Mouse (Mus musculus): Measurements from ENCODE around the gene Osbpl10.

Osbpl10 gene

DNA sequence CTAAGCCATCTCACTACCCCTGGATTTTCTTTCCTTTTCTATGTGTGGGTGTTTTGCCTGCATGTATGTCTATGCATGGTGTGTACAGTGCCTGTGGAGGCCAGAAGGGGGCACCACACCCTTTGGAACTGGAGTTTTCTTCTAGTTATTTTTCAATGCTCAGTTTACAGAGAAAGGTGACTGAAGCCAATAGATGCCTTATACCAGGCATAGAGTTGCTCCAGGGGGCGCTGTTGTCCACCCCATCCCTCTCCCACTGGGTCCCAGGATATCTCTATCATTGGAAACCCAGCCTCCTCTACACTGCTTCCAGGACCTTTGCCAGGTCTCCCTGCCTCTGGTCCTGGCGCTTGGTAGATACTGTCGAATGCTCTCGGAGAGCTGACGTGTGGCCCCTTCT is 184.7 kb downstream of the Osbpl10 start:
- DNase-seq (ENCODE audit: low spot score), result peak; percentile 48

DNA sequence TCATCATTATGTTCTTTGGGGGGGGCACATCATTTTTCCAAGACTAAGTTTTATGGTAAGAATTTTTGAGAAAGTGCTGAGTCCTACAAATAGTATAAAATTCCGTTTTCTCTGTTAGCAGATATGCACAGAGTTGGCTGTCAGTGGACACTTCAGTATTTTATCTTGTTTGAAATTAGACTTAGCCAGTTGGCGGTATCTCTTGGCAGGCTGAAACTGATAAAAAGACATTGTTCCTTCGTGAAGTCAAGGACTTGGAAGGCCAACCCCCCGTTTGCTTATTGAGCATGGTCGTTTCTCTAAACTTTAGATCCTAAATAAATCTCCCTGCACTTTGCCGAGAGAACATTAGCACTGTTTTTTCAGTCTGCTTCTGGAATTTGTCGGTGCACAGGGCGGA is 185.3 kb downstream of the Osbpl10 start:
- no peak for DNase-seq (ENCODE audit: low spot score)

DNA sequence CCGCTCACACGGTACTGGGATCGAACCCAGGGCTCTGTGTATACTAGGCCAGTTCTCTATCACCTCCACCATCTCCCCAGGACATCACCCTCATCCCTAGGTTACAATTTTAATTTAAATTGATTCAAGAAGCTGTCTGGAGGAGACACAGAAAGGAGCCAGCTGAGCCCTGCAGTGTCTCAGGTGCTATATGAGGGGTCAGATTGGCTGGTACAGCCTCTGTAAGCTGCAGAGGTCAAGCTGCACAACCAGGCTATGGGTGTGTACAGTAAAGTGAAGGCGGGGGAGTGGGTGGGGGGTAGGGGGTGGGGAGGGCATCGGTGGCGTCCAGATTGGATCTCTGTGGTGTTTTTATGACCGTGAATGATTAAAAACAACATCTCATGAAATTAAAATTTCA is 186.0 kb downstream of the Osbpl10 start:
- no peak for DNase-seq (ENCODE audit: low spot score)

DNA sequence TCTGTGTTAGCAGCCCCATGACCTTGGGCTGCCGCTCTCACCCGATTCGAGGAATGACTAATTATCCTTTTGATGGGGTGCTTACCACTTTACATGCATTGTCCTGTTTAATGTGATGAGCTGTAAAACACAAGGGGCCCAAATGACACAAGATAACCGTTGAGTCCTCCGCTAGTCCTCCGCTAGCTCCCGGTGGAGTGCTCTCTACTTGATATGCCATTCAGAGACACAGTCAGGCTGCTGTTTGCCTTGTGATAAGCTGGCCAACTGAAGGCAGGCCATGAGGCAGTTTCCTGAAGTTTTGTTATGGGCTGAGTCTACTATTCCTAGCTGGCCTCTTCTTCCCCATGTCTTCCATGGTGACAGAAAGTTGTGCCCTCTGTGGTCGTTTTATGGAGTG is 187.6 kb downstream of the Osbpl10 start:
- no peak for DNase-seq (ENCODE audit: low spot score)

DNA sequence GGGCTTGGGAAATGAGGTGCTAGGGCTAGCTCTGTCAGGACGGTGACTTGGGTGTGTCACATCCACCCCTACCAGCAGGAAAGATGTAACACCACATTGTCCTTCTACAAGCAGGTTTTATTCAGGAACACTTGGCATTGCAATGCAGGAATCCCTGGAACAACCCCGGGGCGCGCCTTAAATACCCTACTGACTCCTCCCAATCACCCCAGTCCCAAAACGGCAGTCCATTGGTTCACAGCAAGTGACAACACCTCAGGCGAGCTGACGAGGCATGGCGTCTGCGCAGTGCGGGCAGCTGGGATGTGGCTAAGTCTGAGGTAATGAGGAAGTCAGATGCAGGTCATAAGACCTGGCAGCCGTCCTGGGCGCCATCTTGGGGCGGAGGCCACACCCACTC is 191.2 kb downstream of the Osbpl10 start:
- DNase-seq (ENCODE audit: low spot score), result no peak

DNA sequence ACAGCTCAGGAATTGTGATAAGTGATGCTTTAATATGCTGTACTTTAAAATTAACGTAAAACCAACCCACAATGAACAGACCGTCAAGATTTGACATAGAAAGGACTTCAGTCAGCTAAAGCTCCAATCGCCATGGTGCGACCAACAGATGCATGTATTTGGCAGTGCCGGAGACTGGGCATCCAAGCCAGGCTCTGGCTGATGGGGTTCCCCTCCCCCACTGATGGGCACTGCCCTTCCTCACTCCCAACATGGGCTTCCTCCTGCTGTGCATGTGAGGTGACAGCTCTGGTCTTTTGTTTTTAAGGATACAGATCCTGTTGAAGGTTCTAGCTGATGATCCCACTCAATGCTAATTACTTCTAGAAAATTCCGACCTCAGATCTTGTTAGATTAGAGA is 193.7 kb downstream of the Osbpl10 start:
- no peak for DNase-seq (ENCODE audit: low spot score)

DNA sequence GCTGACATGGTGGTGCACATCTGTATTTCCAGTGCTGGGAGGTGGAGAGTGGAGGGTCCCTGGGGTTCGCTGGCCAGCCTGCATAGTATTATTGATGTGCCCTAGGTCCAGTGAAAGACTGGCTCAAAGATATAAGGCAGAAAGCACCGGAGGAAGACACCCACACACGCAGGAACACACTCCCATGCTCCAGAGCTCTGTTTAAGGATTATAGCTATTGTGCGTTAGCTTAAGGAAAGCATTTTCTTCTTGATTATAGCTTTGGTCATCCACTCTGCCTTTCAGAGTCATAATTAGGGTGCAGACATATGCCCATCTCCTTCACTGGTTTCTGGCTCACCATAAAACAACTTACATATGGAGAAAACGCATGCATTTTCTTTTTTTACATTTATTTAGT is 200.8 kb downstream of the Osbpl10 start:
- no peak for DNase-seq (ENCODE audit: low spot score)

DNA sequence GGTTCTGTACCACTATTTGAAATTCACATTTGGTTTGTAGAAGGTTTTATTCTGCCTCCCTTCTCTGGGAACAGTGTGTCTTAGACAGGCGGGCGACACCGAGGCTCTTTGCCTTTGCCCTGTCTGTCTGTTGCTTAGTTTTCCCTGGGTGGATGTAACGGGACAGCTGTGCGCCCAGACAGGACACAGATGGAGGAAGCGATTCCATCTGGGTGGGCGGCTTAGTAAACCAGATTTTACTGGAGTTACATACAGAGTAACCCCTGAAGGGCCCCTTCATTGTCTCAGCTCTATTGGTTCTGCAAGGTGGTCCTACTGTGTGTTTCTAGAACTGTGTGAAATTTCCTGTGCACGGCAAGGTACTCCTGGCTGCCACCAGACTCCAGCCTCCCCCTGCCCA is 201.6 kb downstream of the Osbpl10 start:
- DNase-seq (ENCODE audit: low spot score), result no peak

DNA sequence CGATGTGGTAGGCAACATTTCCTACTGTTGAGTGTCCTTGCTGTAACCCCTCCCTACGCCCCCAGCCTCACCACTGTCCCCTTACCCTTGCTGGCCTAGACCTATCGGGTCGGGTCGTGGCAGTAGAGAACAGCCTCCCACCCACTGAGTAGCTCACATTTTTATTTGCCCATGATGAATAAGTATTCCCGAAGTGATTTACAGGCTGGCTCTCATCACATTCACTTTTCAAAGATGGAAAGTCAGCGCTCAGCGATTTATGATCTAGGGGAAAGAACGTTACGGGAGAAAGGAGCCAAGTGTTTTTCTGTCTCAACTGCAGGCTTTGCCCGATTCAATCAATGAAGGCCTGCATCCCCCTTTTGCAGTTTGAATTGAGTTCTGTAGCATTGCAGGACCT is 208.0 kb downstream of the Osbpl10 start:
- no peak for DNase-seq (ENCODE audit: low spot score)

DNA sequence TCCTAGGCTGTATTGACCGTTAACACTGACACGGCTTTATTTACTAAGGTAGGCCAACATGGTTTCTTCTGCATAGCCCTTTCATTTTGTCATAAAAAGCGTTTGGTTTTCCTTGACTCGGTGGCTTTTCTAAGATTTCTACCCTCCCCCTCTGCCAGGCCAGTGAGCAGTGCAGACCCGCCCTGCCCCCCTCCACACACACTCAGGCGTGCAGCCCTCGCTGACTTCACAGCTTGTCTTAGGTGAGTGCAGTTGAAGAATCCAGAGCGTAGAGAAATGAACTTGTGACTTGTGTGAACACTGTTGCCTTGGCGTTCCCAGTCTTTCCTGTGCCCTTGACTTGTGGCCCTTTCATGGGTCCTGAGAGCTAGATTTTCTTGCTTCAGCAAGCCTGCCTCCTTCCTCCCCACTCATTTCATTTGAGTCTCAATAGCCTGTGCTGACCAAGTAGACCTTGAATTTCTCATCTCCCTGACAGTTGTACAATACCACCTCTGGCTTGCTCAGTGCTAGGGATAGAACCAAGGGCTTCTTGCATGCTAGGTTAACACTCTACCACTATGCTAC is 212.1 kb downstream of the Osbpl10 start:
- DNase-seq (ENCODE audit: low spot score), result no peak

DNA sequence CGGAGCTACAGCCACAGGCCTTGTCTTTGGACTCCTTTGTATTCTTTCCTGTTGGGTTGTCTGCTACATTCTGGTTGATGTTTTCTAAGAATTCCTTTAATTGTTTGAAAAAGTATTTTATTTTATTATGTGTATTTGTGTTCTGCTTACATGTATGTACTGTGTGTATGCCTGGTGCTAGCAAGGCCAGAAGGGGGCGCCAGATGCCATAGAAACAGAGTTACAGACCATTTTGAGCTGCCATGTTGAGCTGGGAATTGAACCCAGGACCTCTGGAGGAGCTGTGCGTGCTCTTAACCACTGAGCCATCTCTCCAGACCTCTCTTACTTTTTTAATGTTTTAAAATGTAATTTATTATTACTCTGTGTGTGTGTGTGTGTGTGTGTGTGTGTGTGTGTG is 214.5 kb downstream of the Osbpl10 start:
- DNase-seq (ENCODE audit: low spot score), result no peak

DNA sequence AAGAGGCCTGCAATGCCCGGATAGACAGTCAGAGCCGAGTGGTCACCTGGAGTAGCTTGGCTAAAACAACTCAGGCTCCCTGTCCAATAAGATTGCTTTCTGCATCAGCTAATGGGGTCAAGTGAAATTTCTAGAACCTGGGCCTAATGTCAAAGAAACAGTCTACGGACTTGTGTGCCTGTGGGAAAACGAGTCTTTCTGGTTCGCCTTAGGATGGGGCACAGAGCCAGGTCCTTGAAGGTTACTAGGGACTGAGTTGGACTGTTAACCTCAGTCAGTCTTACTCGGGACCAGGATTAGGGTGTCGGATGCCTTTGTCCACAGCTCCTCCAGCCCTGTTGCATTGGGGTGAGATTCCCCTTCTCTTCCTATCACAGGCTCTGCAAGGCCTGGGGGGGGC is 218.7 kb downstream of the Osbpl10 start:
- DNase-seq (ENCODE audit: low spot score), result no peak

DNA sequence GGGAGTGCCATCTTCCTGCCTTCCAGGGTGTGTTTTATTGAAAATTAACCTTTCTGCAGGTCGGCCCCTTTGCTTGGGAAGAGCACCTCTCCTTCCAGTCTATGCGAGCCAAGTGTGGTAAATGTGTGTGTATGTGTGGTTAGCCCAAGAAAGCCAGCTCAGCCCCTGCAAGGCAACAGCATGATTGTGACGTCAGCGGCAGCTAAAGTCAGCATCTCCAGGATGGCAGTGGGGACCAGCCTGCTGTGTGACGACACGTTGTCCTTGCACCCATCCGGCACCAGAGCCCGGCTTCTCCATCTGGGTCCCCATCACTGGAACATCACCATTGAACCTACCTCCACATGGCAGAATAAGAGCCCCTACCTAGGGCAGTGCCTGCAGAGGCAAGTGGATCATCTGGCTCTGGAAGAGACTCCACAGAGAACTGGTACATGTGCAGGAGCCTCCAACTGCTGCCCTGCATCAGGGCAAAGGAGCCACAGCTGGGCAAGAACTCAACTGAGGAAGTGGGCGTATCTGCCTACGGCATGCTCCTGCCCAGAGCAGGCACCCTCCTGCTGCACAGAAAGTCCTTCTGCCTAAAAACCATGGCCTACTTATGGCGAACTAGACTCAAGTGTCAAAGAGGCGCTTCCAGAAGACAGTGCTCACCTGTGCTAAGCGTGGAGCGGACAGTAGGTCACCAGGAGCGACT is 221.9 kb downstream of the Osbpl10 start:
- DNase-seq (ENCODE audit: low spot score), result no peak

DNA sequence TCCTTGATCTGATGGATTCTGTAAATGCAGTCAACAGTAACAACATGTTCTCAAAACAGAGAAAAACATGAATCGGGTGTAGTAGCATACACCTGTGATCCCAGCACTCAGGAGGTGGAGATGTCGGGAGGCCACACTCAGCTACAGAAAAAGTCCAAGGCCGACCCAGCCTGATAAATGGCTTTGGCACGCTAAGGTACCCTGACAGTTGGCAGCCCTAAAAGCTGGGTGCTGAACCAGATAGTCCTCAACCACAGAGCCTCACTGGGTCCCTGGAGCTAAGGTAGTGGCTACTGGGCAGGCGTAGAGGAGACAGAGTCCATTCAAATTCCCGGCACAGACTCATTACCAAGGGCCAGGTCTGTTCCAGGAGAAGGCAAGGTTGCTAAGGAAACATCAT is 222.9 kb downstream of the Osbpl10 start:
- no peak for DNase-seq (ENCODE audit: low spot score)

DNA sequence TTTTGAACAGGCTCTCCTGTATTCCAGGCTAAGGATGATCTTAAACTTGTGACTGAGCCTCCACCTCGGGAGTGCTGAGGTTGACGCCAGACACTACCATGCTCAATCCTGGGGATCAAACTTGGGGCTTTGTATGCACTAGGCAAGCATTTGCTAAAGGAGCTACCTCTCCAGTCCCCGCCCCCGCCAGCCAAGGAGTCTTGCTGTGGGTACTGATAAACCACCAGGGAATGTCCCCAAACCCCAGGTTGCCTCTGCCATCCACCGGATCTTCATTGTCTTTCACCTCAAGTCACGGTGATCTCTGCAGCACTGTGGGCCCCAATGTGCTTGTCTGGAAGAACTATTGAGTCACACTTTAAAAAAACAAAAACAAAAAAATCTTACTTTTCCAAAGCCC is 224.8 kb downstream of the Osbpl10 start:
- no peak for DNase-seq (ENCODE audit: low spot score)

DNA sequence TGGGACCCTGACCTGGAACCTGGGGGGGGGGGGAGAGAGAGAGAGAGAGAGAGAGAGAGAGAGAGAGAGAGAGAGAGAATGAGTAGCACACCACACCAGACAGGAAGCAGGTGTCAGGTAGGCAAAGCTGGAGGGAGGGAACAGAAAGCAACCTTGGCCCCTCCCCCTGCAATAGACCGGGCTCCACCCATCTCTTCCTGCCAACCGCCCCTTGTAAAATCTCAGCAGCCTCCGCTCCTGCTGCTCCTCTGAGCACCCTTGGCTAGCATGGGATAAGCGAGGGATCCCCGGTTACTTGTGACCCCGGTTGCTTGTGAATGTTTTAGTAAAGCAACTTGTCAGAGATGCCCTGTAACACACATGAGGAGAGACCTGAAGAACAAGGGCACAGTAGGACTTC is 227.1 kb downstream of the Osbpl10 start:
- no peak for DNase-seq (ENCODE audit: low spot score)

DNA sequence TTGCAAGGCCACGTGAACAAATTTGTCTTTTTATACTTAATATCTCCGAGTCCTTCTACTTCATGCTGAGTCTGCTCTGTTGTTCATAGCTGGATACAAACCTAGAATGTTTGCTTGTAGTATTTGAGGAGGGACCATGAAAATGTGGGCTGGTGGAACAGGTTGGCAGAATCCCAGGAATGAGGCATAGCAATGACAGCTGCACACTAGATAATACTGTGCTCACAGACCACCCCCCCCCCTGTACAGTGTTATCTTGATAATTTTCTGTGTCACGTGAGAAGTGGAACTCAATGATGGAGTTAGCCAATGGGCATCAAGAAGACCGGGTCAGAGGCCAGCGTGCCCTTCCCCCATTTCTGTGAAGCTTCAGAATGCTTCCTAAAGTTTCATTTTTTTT is 227.8 kb downstream of the Osbpl10 start:
- no peak for DNase-seq (ENCODE audit: low spot score)

DNA sequence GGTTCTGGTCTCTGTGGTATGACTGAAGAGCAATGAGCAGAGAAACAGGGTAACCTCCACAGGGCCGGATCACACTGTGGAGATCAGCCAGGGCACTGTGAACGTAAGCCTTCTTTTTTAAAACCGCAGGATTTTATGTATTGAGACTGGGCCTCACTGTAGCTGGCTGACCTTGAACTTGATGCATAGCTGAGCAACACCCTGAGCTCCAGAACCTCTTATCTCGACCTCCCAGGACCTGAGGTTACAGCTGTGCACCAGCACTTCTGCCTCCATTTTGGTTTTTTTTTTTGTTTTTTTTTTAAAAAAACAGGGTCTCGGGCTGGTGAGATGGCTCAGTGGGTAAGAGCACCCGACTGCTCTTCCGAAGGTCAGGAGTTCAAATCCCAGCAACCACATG is 231.4 kb downstream of the Osbpl10 start:
- DNase-seq (ENCODE audit: low spot score), result no peak

DNA sequence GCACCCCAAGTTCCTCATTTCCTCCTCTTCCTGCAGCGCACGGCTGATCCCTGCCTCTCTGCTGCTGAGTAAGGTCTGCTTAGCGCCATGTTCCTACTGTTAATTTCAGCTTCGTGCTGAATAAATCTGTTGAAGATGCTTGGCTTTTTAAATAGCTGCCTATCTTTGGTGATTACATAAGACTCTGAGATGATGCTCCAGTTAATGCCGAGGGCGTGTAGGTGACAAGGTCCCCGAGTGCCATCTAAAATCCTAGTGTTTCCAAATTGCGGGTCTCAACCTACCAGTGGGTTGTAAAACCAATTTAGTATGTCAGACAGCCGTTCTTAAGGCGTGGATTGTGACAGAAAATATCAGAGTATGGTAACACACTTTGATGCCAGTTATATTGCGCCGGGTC is 232.2 kb downstream of the Osbpl10 start:
- no peak for DNase-seq (ENCODE audit: low spot score)

DNA sequence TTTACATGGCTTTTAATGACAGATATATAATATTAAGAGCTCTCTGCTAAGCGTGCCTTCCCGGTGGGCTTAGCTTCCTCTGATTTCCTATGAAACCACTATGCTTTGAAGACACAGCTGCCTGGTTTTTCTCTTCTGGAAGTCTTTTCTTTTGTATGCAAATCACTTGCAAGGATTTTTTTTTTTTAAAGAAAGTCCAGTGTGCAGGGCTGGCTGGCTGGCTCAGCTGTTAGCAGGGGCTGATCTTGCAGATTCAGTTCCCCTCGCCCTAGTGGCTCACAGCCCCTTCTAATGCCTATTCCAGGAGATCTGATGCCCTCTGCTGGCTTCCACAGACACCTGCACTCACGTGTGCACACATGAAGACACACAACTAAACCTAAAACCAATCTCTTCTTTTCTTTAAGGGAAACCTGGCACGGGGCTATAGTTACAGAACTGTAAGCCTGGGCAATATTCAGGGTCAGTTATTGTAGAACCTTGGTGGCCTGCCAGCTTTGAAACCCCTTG is 235.4 kb downstream of the Osbpl10 start:
- peak; percentile 17 for DNase-seq (ENCODE audit: low spot score)

DNA sequence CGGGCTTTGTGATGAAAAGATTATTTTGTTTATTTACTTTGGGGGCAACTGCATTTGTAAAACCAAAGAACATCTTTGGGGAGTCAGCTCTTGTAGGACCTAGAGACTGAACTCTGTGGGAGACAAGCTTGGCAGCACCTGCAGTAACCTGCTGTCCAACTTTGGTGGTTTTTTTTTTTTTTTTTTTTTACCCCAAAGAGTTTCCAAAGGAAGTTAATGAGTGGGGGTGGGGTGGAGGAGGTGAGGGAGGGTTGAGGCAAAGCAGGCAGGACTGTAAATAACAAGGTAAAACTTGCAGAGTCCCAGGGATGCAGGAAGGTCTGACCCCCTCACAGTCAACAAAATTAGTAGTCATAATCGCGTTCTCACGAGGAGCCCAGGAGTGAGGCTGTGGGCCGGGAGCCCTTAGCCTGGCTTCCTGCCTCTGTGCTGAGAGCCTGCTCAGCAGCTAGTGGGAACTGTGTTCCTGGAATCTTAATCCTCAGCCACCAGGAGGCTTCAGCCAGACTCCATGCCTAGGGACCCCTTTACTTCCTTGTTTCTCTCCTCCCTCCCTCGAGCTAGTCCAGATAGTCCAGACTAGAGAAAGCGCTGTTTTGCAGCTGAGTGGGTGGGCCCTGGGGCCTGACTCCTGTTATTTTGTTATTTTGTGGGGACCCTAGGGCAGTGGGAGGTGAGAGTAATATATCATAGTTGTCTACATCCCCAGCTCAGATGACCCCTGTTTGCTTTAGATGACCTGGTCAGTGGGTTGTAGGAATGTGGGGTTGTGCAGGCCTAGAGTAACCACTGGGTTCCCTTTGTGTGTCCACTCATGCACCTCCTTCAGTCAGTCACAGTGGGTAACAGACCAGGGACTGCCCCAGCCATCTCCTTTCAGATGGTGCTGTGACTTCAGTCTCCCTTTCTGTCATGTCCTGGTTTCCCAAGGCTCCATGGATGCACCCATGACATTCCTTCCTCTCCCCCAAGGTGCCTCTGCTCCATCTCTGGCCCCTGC is 236.5 kb downstream of the Osbpl10 start:
- DNase-seq (ENCODE audit: low spot score), result no peak

DNA sequence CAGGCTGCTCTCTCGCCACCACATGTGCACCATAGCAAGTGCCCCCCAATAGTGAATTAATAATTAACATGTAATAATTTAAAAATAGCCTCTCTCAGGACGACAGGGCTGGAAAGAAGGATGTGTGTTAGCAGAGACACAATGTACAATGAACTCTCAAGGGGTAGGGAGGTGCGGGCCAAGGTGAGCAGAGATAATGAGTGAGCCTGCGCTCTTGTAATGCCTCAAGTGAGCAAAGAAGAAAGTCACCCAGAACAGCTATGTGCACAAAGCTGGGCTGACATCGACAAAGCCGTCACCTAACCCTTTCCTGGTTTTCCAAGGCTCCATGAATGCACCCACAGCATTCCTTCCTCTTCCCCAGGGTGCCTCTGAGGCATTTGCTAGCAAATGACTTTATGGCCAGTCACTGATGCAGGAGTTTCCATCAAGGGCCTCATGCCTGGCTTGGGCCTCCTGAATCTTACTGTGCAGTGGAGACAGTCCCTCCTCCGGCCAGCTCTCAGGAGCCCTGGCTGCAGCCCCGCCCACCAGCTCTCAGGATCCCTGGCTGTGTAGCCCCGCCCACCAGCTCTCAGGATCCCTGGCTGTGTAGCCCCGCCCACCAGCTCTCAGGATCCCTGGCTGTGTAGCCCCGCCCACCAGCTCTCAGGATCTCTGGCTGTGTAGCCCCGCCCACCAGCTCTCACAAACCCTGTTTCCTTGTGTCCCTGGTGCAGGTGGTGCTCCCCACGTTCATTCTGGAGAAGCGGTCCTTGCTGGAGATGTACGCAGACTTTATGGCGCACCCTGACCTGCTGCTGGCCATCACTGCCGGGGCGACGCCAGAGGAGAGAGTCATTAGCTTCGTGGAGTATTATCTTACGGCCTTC is 237.7 kb downstream of the Osbpl10 start:
- no peak for DNase-seq (ENCODE audit: low spot score)

All from adipocyte (in vitro differentiated cells).